Mouse (Mus musculus) adrenal gland, adult 2 months (tissue): ENCODE results near the gene Pcna. TPM values are rescaled to one million over a fixed set of nuclear protein-coding genes. Genes with fewer than 3 reads are reported as not detected.
"Not testable (repeated sequence)": the region's sequence is repeated elsewhere in the genome, so short reads cannot be mapped to it uniquely, and the experiment has no call there.

ENCODE experiments used
- DNase-seq: peaks from one replicate; pipeline ENCODE4 v3.0.0; 2021
- polyA plus RNA-seq: library from polyadenylated mRNA; depleted of rRNA; stranded (reverse); fragments of >200 nt; gene quantifications from 2 replicates; pipeline ENCODE4 v1.2.3, GENCODE M21; 2012
- total RNA-seq, 2 experiments: library from RNA; stranded (reverse); gene quantifications; 2 replicates each; pipeline ENCODE4 v1.2.3; 2021

The Pcna gene
- total and polyA plus RNA-seq, 3 experiments: 62.0 to 83.4 (median 64.7) TPM

GRCm38 (mm10) chr2:132276249-132276648, 23.1 kb upstream of the Pcna start:
- DNase-seq: no peak

- no peak for DNase-seq
Measured at GRCm38 (mm10) chr2:132275527-132275926, 22.4 kb upstream of the Pcna start.

GRCm38 (mm10) chr2:132272694-132273389, 19.7 kb upstream of the Pcna start:
- no peak for DNase-seq

GRCm38 (mm10) chr2:132270331-132270951, 17.3 kb upstream of the Pcna start:
- no peak for DNase-seq

- peak; percentile 35 for DNase-seq
Measured at GRCm38 (mm10) chr2:132269217-132269616, 16.1 kb upstream of the Pcna start.

GRCm38 (mm10) chr2:132266086-132266485, 13.0 kb upstream of the Pcna start:
- no peak for DNase-seq

- DNase-seq: no peak
Measured at GRCm38 (mm10) chr2:132265196-132265595, 12.1 kb upstream of the Pcna start.

GRCm38 (mm10) chr2:132264266-132264710, 11.2 kb upstream of the Pcna start:
- no peak for DNase-seq

GRCm38 (mm10) chr2:132263421-132264265, 10.5 kb upstream of the Pcna start:
- peak; percentile 58 for DNase-seq

GRCm38 (mm10) chr2:132262879-132263398, 9.8 kb upstream of the Pcna start, which contains the start of gene Cds2:
TSS of gene Cds2 (plus strand) at chr2:132263148.
- DNase-seq: peak; percentile 100

- DNase-seq: no peak
Measured at GRCm38 (mm10) chr2:132262175-132262574, 9.1 kb upstream of the Pcna start.

GRCm38 (mm10) chr2:132260601-132261000, 7.5 kb upstream of the Pcna start:
- DNase-seq: no peak

GRCm38 (mm10) chr2:132257350-132258068, 4.4 kb upstream of the Pcna start:
- no peak for DNase-seq

- no peak for DNase-seq
Measured at GRCm38 (mm10) chr2:132253603-132254002, 489 bp upstream of the Pcna start.

- DNase-seq: no peak
Measured at GRCm38 (mm10) chr2:132251911-132252310, 1.2 kb downstream of the Pcna start.

GRCm38 (mm10) chr2:132247539-132248313, 5.4 kb downstream of the Pcna start, which contains the start of gene Tmem230:
TSS of gene Tmem230 (minus strand) at chr2:132247807.
- DNase-seq: peak; percentile 95

GRCm38 (mm10) chr2:132243370-132243769, 9.7 kb downstream of the Pcna start:
- no peak for DNase-seq

- peak; percentile 76 for DNase-seq
Measured at GRCm38 (mm10) chr2:132240457-132240856, 12.7 kb downstream of the Pcna start.

- not testable (repeated sequence) for DNase-seq
Measured at GRCm38 (mm10) chr2:132239434-132239833, 13.7 kb downstream of the Pcna start.

GRCm38 (mm10) chr2:132235975-132236374, 17.1 kb downstream of the Pcna start:
- peak; percentile 30 for DNase-seq

- DNase-seq: no peak
Measured at GRCm38 (mm10) chr2:132235291-132235690, 17.8 kb downstream of the Pcna start.
